Mouse (Mus musculus): Measurements from ENCODE around the gene Scml4.
A peak's percentile ranks its signal among the peaks of the same experiment; 100 is the strongest.

The Scml4 gene

DNA sequence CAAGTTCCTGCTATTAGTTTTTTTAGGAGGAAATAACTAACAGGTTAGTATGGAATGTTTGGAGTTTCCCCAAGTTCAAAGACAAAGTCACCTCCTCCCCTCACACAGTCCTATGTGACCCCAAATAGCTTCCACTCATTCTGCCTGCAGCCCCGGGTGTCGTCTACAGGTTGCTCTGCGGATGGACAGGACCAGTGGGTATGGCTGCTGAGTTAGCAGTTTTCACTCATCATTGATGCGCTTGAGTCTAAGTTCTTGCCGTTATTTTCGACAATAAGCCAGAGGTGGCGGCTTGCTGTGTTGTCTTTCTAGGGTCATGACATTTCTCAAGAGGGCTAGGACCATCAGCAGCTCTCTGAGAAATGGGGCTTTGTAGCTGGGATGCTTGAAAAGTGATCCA lies 1.3 kb downstream of the Scml4 start:
- peak; percentile 73 for DNase-seq (ENCODE audit: low read depth, low spot score)

DNA sequence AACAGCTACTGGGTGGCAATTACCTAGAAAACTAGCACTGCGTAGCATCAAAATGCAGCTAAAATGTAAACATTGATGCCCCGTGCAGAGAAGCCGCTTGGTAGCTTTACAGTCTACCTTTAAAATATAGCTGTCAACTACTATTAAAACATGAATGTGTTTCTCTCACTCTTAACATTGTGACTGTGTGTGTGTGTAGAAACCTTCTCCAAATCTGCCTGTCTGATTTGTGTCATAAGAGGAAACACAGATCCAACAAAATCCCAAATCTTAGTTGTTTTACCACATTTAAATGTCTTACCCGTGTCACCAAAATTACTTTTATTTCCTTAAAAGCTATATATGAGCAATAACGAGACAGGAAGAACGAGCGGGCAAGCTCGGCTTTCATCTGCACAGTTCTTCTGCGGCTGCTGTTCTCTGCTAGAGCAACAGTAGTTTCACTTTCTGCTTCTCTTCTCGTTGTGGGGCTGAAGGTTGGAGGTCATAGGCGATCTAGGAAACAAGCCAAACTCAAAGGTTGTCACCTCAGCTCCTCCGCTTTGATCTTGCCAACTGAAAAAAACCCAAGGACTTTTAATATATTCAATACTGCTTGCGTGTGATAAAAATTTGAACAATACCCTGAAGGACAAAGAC lies 2.1 kb downstream of the Scml4 start:
- peak; percentile 87 for DNase-seq (ENCODE audit: low read depth, low spot score)

DNA sequence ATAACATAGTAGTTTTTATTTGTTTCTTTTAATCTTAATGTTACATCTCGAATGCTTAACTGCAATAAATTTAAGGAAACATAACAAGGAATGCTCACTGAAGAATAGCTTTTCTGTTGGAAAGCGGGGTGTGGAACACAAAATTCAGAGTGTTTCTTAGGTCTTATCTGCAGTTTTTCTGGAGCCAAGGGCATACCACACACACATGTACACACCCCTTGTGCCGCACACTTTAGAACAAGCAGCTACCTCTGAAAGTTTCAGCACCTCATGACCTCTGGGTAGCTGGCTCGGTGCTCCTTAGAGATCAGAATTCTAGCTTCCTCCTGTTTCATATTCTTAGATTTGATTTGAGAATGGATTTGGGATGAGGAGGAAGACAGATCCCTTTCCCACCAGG lies 2.6 kb downstream of the Scml4 start:
- peak; percentile 54 for DNase-seq (ENCODE audit: low read depth, low spot score)

DNA sequence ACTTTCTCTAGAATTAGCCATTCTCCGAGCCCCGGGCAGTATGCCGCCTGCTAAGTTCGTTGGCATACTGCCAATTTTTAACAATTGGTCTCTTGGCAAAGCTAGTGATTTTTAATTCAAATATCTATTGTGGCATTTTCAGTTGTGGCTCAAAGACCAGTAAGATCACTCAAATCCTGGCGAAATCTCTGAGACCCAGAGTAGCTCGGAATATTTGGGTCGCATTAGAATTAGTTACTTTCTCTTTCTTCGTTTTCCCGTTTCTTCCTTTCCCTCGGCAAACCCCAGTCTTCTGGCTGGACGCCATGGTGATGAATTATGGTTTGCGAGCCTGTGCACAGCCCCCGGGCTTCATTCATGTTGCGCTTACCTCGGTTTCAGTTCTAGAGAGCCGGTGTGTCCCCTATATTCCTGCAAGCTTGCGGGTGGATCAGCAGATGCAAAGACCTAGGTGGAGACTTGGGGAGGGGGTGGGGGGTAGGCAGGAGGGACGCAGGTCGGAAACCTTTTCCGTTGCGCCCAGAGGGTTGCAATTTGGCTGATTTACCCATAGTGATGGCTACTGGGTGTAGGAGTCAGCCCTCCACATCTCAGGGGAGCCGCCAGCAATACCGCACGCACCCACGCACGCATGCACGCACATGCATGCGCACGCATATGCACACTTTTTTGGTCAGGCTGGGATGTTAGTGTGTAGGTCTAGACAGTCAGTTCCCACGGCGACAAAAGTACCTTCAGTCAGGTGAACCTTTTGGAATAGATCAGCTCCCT lies 3.6 kb downstream of the Scml4 start:
- DNase-seq (ENCODE audit: low read depth, low spot score): peak; percentile 75

DNA sequence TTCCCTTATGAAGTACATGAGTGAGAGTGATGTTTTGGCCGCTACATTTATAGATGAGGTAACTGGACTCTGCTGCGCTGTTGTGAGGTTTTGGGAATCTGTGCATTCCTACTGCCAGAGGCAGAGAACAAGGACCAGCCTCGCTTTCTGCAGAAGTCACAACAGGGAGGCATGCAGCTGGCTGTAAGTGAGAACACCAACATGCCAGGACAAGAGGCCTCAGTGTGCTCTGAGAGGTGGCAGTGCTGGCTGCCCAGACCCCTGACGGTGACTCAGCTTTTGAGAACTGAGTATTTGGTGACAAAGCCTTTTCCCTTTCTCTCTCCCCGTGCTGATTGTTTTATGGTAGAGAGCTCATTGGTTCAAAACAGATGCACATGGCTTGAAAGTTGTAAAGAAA lies 4.5 kb downstream of the Scml4 start:
- no peak for DNase-seq (ENCODE audit: low read depth, low spot score)

DNA sequence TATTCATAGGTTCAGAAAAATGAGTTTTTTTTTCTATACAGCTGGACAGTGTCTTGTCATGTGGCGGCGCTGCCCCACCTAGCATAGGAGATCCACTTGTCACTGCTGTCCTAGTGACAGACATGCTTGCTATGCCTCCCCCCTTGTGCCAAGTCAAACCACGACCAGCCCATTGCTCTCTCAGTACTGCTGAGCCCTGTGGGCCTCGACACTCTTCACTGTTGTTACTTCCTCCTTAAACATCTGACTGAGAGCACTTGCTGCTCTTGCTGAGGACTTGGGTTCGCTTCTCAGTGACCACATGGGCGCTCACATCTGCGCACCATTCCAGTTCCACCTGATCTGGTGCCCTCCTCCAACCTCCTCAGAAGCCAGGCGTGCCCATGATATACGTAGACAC lies 8.2 kb downstream of the Scml4 start:
- peak; percentile 32 for DNase-seq (ENCODE audit: low read depth, low spot score)

DNA sequence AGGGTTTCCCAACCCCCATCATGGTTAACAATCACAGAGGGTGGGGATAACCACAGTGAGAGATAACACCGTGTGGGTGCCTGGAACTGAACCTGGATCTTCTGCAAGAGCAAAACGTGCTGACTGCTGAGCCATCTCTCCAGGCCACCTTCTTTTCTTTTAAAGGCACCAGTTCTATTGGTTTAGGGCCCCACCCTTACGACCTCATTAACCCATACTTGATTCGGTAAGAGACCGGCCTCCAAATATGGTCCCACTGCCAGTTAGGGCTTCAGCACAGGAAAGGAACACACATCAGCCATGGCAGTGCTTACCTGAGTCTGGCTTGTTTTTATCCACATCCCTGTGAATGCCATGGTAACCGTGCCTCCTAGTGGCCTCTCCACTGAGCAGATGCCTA lies 9.3 kb downstream of the Scml4 start:
- peak; percentile 42 for DNase-seq (ENCODE audit: low read depth, low spot score)

DNA sequence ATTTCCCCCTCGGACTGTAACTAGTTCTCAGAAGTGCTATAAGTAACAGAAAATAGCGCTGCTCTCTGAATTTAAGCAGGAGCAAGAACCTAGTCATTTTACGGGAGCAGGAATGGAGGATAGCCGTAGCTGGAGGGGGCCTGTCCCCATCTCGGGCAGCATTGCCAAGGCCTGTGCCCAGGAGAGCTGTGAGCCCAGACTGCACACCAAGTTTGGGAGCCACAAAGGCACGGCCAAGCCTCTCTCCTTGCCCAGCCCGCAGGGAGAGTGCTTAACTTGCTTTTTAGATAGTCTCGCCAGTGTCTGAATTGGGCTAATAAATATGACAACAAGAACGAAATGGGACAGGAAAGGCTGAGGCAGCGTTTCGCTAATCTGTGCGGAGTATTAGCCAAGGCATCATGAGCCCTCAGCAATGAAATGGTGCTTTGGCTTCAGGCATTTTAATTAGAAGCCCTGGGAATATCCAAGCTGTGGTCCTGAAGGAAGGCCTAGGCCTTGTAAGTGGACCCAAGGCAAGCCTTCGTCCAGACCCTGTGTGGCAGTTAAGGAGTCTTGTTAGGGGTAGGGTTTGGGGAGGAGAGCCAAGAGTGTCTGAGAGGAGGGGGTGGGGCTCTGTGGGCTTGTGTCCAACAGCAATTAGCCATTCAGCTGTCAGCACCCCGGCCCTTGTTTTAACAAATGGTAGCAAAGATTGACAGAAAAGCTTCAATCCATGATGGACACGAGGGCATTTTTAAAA lies 12.3 kb downstream of the Scml4 start:
- DNase-seq (ENCODE audit: low read depth, low spot score): no peak

DNA sequence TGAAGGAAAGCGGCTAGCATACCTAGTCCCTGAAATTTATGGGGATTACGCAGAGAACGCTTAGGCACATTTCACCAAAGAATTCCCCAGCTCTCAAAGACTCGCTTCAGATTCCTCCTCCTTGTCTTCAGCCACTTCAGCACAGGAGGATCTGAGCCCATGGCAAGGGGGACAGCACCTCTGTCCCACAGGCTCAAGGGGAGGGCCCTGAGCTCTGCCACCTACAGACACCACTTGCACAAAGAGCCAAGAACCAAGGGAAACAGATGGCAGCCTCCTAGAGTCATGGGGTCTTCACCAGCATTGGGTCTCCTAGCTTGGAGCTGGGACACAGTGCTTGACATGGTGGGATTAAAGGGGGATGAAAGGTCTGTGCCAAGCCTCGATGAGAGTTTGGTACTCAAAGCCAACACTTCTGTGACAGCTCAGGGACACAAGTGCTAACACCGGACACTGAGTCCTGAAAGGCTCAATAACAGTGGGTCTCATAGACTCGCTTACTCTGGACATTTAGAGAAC lies 13.0 kb downstream of the Scml4 start:
- DNase-seq (ENCODE audit: low read depth, low spot score): no peak

DNA sequence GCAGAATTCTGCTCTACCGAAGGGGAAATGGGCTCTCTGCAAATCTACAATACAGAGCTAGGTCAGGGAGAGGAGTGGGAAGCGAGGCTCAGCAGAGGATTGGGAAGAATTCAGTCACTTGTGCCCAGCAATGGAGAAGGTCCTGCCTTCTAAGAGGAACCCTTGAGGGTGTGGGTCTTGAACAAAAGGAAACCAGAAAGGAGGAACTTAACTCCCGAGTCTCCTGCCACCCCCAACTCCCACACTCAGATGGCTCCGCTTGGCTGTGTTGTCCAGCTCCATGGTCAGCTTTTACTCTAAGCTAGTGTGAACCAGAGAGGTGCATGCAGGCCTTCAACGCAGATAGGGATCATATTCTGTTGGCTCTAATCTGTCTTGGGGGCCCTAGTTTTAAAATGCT lies 16.0 kb downstream of the Scml4 start:
- DNase-seq (ENCODE audit: low read depth, low spot score): no peak

DNA sequence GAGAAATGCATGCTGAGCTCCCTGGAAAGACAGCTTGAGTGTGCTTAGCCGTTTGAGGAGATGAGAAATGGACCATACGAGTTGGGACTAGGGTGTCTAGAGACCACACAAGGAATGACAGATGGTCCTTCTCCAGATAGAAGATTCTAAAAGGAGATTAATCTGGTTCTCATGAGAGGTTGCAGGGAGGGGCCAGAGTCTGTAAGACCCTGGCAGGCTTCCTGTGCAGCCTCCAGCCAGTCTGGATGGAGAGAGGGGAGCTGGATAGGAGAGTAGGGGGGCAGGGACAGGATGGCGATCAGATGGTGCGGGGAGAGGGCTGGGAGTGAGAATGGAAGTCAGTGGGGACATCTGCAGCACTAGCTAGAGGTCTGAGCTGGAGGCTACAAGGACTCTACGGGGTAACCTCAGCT lies 19.1 kb downstream of the Scml4 start:
- no peak for DNase-seq (ENCODE audit: low read depth, low spot score)

DNA sequence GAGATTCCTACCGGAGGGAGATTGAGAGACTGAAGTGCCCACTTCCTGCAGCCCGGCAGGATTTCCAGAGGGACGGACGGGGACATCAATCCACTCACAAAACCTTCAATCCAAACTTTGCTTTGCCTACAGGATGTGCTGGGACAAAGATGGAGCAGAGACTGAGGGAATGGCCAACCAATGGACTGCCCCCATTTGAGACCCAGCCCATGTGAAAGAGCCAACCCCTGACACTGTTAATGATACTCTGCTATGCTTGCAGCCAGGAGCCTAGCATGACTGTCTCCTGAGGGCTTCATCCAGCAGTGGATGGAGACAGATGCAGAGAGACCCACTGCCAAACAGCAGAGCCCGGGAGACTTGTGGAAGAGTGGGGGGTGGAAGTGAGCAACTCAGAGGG lies 19.5 kb downstream of the Scml4 start:
- DNase-seq (ENCODE audit: low read depth, low spot score): no peak

DNA sequence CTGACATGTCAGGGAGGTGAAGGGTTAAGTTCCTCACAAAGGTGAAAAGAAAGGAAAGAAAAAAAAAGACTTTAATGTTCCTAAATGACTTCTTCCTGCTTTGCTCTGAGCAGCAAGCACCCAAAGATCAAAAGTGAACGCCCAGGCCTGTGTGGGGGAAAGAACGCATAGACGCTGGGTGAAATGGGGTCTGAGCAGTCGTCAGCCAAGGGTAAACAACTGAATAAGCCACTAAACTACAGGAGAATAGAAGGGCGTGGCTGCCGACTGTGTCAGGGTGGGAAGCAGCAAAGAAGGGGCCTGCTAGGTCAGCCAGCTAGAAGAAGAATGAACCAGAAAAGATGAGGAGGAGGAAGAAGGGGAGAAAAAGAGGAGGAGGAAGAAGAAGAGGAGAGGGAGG lies 26.9 kb downstream of the Scml4 start:
- DNase-seq (ENCODE audit: low read depth, low spot score): peak; percentile 59

DNA sequence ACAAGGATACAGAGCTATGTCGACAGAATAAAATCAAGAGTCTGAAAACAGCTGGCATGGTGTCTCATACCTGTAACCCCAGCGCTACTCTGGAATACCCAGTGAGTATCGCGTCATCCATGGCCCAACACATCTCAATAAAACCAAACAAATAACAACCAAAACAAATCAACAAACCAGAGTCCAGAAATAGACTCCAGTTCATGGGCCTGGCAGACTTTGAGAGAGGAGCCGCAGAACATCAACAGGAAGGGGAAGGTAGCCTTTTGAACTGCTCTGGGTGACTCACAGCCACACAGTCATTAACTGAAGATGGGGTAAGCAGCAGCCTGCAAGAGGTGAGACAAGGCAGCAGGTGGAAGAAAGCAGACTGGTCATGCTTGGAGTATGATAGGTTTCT lies 28.1 kb downstream of the Scml4 start:
- DNase-seq (ENCODE audit: low read depth, low spot score): peak; percentile 83

DNA sequence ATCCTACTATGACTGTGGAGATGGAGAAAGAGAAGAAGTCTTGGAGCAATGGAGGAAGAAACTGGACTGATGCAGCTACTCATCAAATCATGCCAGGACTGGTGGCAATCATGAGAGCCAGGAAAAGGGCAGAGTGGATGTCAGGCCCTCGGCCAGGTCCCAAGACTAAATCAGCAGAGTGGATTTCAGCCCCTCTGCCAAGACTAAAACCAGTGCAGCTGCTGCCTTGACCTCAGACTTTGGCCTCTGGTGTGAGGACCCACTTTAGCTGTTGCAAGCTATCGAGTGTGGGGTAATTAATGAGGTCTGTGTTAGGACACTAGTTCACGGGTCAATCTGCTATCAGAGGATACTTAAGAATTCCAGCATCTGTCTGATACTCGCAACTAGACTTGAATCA lies 30.2 kb downstream of the Scml4 start:
- DNase-seq (ENCODE audit: low read depth, low spot score): no peak

DNA sequence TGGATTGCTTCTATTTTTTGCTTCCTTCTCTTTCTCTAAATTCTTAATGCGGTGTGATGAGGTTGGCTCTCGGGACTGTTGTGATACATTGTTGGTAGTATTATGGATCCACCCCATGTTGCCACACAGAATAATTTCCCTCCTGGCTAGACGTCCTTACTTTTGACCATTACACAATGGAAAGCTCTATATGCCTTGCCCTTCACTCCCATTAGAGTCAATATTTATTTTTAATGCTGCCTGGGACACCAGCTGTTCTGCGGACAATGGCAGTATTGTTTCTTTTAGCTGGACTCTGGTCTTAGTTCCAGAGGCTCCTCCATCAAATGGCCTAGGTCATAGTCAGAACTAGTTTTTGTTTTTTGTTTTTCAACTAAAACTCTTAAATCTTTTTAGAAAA lies 32.1 kb downstream of the Scml4 start:
- DNase-seq (ENCODE audit: low read depth, low spot score): no peak

DNA sequence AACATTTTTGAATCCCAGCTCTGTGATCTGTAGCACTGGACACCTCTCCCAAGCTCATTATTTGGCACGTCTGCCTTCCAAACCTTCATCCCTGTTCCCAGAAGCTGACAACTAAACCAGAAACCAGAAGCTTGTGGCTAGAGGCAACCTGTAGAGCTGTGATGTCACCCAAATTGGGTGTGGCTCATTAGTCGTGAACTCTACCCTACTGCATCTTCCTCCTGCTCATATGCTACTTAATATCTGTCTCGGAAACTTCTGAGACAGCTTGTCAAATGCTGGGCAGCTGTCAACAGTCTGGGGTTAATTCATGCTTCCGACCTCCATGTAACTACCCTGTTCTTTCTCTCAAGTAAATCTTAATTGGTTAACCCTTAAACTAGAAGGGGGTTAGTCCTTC lies 32.8 kb downstream of the Scml4 start:
- DNase-seq (ENCODE audit: low read depth, low spot score): peak; percentile 67

DNA sequence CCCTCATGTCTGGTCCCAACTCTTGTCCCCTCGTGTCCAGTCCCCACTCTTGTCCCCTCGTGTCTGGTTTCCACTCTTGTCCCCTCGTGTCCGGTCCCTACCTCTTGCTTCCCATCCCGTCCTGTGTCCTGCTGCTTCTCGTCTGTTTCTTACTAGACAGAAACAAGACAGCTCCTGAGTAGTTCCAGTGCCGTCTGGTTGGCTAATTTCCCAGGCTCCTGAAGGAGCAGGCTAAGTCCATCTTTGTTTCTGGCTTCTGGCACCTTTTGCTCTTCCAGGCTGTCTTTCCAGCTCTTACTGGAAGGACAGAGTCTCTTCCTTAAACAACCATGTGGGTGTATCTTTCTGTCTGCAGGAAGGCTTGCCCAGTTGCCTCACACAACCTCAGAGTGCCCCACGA lies 33.7 kb downstream of the Scml4 start:
- no peak for DNase-seq (ENCODE audit: low read depth, low spot score)

DNA sequence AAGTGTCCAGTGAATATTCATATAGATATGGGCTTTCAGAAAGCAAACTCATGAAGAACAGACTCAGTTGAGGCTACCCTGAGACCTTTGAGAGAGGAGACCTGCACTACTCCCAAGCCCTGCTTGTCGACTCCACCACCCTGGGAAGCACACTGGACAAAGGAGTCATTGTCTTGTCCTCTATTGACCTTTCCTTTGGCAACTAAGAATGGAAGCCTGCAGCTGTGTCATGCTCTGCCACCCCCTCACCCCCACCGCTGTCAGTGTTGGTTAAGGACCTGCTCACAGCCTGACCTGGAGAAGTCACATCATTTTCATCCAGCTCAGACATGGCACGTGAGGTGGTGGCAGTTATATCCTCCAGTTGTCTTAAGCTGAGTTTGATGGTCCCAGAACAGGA lies 34.1 kb downstream of the Scml4 start:
- no peak for DNase-seq (ENCODE audit: low read depth, low spot score)

DNA sequence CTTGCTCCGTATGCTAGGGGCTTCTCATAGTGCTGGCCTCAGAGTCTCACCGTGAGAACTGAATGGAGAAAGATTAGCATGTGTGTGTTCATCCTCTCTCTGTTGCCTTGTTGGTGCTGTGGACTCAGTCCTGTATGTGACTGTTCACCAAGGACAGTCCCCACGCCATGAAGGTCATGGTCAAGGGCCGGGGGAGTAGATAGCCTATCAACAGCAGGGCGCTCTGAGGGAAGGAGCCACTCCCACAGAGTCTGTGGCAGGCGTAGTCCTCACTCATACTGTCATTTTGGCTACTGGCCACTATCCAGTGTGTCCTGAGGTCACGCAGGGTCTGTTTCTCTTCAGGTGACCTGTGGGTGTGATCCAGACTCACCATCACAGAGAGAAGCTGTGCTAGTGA lies 34.5 kb downstream of the Scml4 start:
- no peak for DNase-seq (ENCODE audit: low read depth, low spot score)

DNA sequence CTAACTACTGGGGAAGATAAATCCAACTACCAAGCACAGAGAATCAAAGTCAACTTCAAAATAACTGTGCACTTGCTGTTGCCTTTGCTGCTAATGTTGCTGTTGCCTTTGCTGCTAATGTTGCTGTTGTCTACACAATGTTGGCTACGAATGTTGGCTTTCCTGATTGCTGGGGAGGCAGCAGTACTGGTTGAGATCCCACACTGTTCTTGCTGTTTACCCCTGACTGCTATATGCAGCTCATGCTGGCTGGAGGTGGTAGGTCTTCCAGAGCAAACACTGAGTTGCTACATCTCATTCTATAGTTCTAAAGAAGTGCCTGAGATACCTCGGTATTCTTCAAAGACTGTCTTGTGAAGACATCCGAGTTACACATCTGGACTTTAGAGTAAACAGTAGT lies 36.5 kb downstream of the Scml4 start:
- peak; percentile 27 for DNase-seq (ENCODE audit: low read depth, low spot score)

DNA sequence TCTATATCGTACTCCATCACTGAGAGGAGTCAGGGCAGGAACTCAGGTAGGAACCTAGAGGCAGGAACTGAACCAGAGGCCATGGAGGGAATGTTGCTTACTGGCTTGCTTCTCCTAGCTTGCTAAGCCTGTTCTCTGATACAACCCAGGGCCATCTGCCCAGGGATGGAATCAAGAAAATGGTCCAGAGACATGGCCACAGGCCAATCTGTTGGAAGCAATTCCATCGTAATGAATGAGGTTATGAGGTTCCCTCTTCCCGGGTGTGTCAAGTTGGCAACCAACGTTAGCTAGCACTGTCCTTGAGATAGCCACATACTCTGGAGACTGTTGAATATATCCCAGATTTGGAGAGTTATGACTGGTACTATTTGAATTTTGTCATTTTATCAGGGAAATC lies 37.0 kb downstream of the Scml4 start:
- peak; percentile 39 for DNase-seq (ENCODE audit: low read depth, low spot score)

DNA sequence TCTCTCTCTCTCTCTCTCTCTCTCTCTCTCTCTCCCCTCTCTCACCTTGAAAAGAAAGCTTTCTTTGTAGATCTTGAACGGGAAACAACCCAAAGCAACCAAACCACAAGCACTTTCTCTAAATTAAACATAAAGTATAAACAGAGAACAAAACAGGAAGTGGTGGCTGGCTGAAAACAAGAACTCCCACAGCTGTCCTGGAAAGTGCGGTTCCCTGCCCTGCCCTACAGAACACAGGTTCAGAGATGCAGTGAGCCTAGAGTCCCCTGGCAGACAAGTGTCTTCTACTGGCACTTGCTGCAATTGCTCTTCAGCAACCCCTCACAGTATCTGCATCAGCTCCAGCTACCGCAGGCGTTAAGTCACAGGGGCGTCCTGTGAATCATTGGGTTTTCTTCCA lies 37.5 kb downstream of the Scml4 start:
- peak; percentile 90 for DNase-seq (ENCODE audit: low read depth, low spot score)
